Mouse (Mus musculus) limb, embryonic 10.5 days (tissue): ENCODE data around the gene Endog. TPM values are rescaled to one million over a fixed set of nuclear protein-coding genes. Genes with fewer than 3 reads are reported as not detected.

ENCODE experiments used
- polyA plus RNA-seq: library from polyadenylated mRNA; unstranded; fragments of >200 nt; fragmentation: Nextera tagmentation; extraction: Ambion mirVana; gene quantifications from 2 replicates; pipeline ENCODE4 v1.2.1, GENCODE M21; 2016

The Endog gene
- polyA plus RNA-seq, 1 experiment from 2014 or later, result 15.2 TPM

Other genes starting within 250 kb of the Endog start
- gene Gle1, start 236.1 kb upstream of the Endog start, polyA plus RNA-seq, result 75.8 and 86.9 TPM in 2 replicates
- 70.6 and 80.4 TPM in 2 replicates for gene Sptan1, start 205.9 kb upstream of the Endog start, polyA plus RNA-seq
- gene Wdr34, start 122.6 kb upstream of the Endog start, polyA plus RNA-seq, result 38.6 and 45.0 TPM in 2 replicates
- 854 and 929 TPM in 2 replicates for gene Set, start 114.1 kb upstream of the Endog start, polyA plus RNA-seq
- 13.5 and 14.7 TPM in 2 replicates for gene Pkn3, start 93.8 kb upstream of the Endog start, polyA plus RNA-seq
- gene Zdhhc12, start 77.8 kb upstream of the Endog start, polyA plus RNA-seq, result 35.6 and 37.2 TPM in 2 replicates
- 6.5 and 9.3 TPM in 2 replicates for gene Zer1, start 46.9 kb upstream of the Endog start, polyA plus RNA-seq
- 6.8 and 8.1 TPM in 2 replicates for gene Tbc1d13, start 37.7 kb upstream of the Endog start, polyA plus RNA-seq
- gene Spout1, start 7.0 kb downstream of the Endog start, polyA plus RNA-seq, result 104 and 107 TPM in 2 replicates
- gene Kyat1, start 34.4 kb downstream of the Endog start, polyA plus RNA-seq, result 7.5 and 8.4 TPM in 2 replicates
- gene Lrrc8a, start 66.2 kb downstream of the Endog start, polyA plus RNA-seq, result 44.4 and 46.0 TPM in 2 replicates
- 0.04 and 0.08 TPM in 2 replicates for gene Gm28035, start 69.1 kb downstream of the Endog start, polyA plus RNA-seq
- gene Phyhd1, start 94.7 kb downstream of the Endog start, polyA plus RNA-seq, result 1.4 and 3.3 TPM in 2 replicates
- gene Gm28038, start 109.5 kb downstream of the Endog start, polyA plus RNA-seq, result not detected in 2 replicates
- gene Dolk, start 114.8 kb downstream of the Endog start, polyA plus RNA-seq, result 26.8 and 27.5 TPM in 2 replicates
- 74.4 and 77.1 TPM in 2 replicates for gene Nup188, start 114.9 kb downstream of the Endog start, polyA plus RNA-seq
- 76.5 and 90.3 TPM in 2 replicates for gene Sh3glb2, start 187.8 kb downstream of the Endog start, polyA plus RNA-seq
- gene Miga2, start 192.7 kb downstream of the Endog start, polyA plus RNA-seq, result 30.8 and 33.3 TPM in 2 replicates
- gene Dolpp1, start 220.8 kb downstream of the Endog start, polyA plus RNA-seq, result 37.6 and 45.4 TPM in 2 replicates
- 21.9 and 22.9 TPM in 2 replicates for gene Crat, start 244.3 kb downstream of the Endog start, polyA plus RNA-seq
- 172 and 177 TPM in 2 replicates for gene Ptpa, start 244.5 kb downstream of the Endog start, polyA plus RNA-seq